Mouse (Mus musculus) limb, embryonic 13.5 days (tissue): ENCODE results near the gene Npl. TPM values are rescaled to one million over a fixed set of nuclear protein-coding genes. Genes with fewer than 3 reads are reported as not detected.
A peak's percentile ranks its signal among the peaks of the same experiment; 100 is the strongest.
"Not testable (repeated sequence)": the region's sequence is repeated elsewhere in the genome, so short reads cannot be mapped to it uniquely, and the experiment has no call there.

Source experiments
- ATAC-seq: fragments of 200-750 bp; cut with Nextera tagmentation; 2 replicates; pipeline ENCODE4 v1.8.0; 2017; ENCODE audit warnings: low read depth, moderate number of reproducible peaks, moderate TSS enrichment; ENCODE audit not compliant: low FRiP score
- H3K27ac ChIP-seq: fragments of 300-500 bp; sonication (generic); 2 replicates; pipeline ENCODE4 v1.5.1; 2015; ENCODE audit warnings: inconsistent platforms, mild to moderate bottlenecking, moderate library complexity
- H3K27me3 ChIP-seq: fragments of 300-500 bp; sonication (generic); 2 replicates; pipeline ENCODE4 v1.6.1; 2015; ENCODE audit warnings: mild to moderate bottlenecking, inconsistent platforms
- H3K36me3 ChIP-seq: fragments of 300-500 bp; sonication (generic); 2 replicates; pipeline ENCODE4 v1.6.1; 2015; ENCODE audit warnings: inconsistent platforms, mild to moderate bottlenecking, moderate library complexity
- H3K4me1 ChIP-seq: fragments of 300-500 bp; sonication (generic); 2 replicates; pipeline ENCODE4 v1.6.1; 2015; ENCODE audit warnings: inconsistent platforms
- H3K4me2 ChIP-seq: fragments of 300-500 bp; sonication (generic); replicated peaks from 2 replicates; pipeline ENCODE4 v1.6.1; 2015; ENCODE audit warnings: inconsistent platforms, mild to moderate bottlenecking, moderate library complexity
- H3K4me3 ChIP-seq: fragments of 300-500 bp; sonication (generic); 2 replicates; pipeline ENCODE4 v1.5.1; 2015; ENCODE audit warnings: moderate library complexity, mild to moderate bottlenecking, inconsistent platforms
- H3K9ac ChIP-seq: fragments of 300-500 bp; sonication (generic); 2 replicates; pipeline ENCODE4 v1.6.1; 2015; ENCODE audit warnings: mild to moderate bottlenecking, inconsistent platforms
- H3K9me3 ChIP-seq: fragments of 300-500 bp; sonication (generic); 2 replicates; pipeline ENCODE4 v1.6.1; 2016; ENCODE audit warnings: inconsistent platforms
- WGBS: fragments of 180-500 bp; shearing (Covaris S2); methylation state at CpG from one replicate; pipeline ENCODE4 v1.1.7; 2015; 5-methylcytosine and 5-hydroxymethylcytosine counted together
- polyA plus RNA-seq: library from polyadenylated mRNA; unstranded; fragments of >200 nt; fragmentation: Nextera tagmentation; extraction: Ambion mirVana; gene quantifications from 2 replicates; pipeline ENCODE4 v1.2.1, GENCODE M21; 2015

The Npl gene
- polyA plus RNA-seq, 1 experiment from 2014 or later = 9.5 TPM

GRCm38 (mm10) chr1:153539739-153540333 is 10.0 kb downstream of the Npl start:
- H3K9ac ChIP-seq = no peak overlapping the region
- H3K27me3 ChIP-seq = no peaks in the 10 kb centered on the region
- no peak overlapping the region for H3K4me2 ChIP-seq
- no peak overlapping the region for H3K27ac ChIP-seq
- H3K4me1 ChIP-seq = no peaks in the 10 kb centered on the region
- WGBS = 82% methylated on average over 9 of the region's 9 CpGs
- peaks cover 8% of the 10 kb centered on the region; the same call in 1 of the 2 replicates for H3K36me3 ChIP-seq
- H3K9me3 ChIP-seq = no peaks in the 10 kb centered on the region
- ATAC-seq = no peak
- H3K4me3 ChIP-seq = no peak overlapping the region

- H3K9me3 ChIP-seq = no peaks in the 10 kb centered on the region
- WGBS = 73% methylated on average over 9 of the region's 9 CpGs
- H3K9ac ChIP-seq = no peak overlapping the region
- no peaks in the 10 kb centered on the region for H3K27me3 ChIP-seq
- H3K4me2 ChIP-seq = no peak overlapping the region
- H3K4me3 ChIP-seq = no peak overlapping the region
- H3K4me1 ChIP-seq = peaks cover 11% of the 10 kb centered on the region; the same call in 1 of the 2 replicates
- H3K27ac ChIP-seq = no peak overlapping the region
- H3K36me3 ChIP-seq = peaks cover 8% of the 10 kb centered on the region; the same call in 1 of the 2 replicates
- ATAC-seq = no peak
These were observed 14.2 kb downstream of the Npl start for GRCm38 (mm10) chr1:153535611-153536010.

DNA sequence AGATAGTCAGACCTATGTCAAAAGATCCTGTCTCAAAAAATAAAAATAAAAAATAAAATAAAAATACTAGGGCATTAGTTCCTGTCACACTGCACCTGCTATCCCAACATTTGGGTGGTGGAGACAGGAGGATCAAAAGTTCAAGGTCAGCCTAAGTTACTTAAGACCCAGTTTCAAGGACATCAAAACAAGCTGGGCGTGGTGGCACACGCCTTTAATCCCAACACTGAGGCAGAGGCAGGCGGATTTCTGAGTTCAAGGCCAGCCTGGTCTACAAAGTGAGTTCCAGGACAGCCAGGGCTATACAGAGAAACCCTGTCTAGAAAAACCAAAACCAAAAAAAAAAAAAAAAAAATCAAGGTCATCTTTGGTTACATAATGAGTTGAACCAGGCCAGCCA is 16.9 kb downstream of the Npl start:
- H3K27ac ChIP-seq = peak overlapping the region; percentile 80; the same call in 1 of the 2 replicates
- ATAC-seq, H3K4me2 ChIP-seq, H3K36me3 ChIP-seq, H3K4me3 ChIP-seq, H3K9me3 ChIP-seq, H3K27me3 ChIP-seq, H3K9ac ChIP-seq: not testable (repeated sequence)
- WGBS = 92% methylated on average over 3 of the region's 3 CpGs
- peaks cover 11% of the 10 kb centered on the region; the same call in 1 of the 2 replicates for H3K4me1 ChIP-seq

- Histone ChIP-seq H3K27ac (peak overlapping the region; percentile 80; the same call in 1 of the 2 replicates), H3K9me3 (no peaks in the 10 kb centered on the region), H3K9ac (peak overlapping the region; percentile 53), H3K27me3 (no peaks in the 10 kb centered on the region), H3K4me3 (no peak overlapping the region), H3K4me2 (peak overlapping the region; percentile 36), H3K4me1 (peaks cover 11% of the 10 kb centered on the region; the same call in 1 of the 2 replicates), H3K36me3 (peaks cover 8% of the 10 kb centered on the region; the same call in 1 of the 2 replicates)
- peak; percentile 72; the same call in 1 of the 2 replicates for ATAC-seq
- 19% methylated on average over 12 of the region's 12 CpGs for WGBS
These were observed 17.5 kb downstream of the Npl start for GRCm38 (mm10) chr1:153532234-153532841.

DNA sequence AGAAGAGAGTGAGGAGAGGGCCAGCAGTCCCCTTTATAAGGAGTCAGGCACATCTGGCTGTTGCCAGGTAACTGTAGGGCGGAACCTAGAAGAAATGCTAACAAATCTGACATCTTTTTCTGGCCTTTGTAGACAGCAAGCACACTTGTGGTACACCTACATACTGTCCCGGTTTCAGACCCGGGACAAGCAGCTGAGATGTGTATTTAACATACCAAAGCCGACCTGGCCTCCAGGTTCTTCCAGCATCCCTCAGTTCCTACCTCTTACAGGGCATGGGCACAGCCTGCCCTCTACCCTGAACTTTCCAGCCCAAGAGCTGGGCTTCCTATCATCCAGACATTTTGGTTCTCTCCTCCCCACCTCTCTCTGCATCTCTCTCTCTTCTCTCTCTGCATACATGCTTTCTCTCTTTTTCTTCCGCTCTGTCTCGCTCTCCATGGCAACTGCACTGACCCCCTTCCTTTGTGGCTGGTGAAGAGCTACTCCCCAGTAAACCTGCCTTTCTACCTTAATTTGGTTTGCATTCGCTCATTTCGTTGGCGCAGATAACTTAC is 18.1 kb downstream of the Npl start:
- 34% methylated on average over 9 of the region's 9 CpGs for WGBS
- Histone ChIP-seq H3K9ac (peak overlapping the region; percentile 53), H3K27ac (peak overlapping the region; percentile 80)

DNA sequence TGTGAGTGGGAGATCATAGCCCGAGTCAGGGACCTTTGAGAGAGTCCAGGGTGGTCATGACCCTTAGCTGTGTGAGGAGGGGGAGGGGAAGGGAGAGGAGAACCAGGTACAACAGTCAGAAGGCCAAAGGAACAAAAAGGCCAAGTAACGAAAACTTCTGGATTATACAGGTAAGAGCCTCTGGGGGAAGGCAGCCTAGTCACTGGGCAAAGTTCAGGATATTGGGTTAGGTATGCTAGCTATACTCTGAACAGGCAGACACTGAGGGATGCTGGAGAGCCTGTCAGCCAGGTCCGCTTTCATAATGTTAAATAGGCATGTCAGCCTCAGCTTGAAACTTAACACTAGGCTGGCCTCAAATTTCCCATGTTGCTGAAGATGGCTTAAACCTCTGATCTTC is 27.7 kb downstream of the Npl start:
- Histone ChIP-seq H3K27ac (no peak overlapping the region), H3K4me2 (no peak overlapping the region), H3K4me3 (no peak overlapping the region), H3K9me3 (no peaks in the 10 kb centered on the region), H3K36me3 (no peaks in the 10 kb centered on the region), H3K4me1 (no peaks in the 10 kb centered on the region), H3K27me3 (no peaks in the 10 kb centered on the region), H3K9ac (no peak overlapping the region)
- WGBS = 54% methylated on average over 3 of the region's 3 CpGs
- no peak for ATAC-seq

More for the DNA sequence above, 18.1 kb downstream of the Npl start:
- 0 out of 2 replicates have a peak, but pooled peaks have one; percentile 24 for ATAC-seq
- H3K9me3 ChIP-seq = no peaks in the 10 kb centered on the region
- H3K4me1 ChIP-seq = peaks cover 11% of the 10 kb centered on the region; the same call in 1 of the 2 replicates
- H3K4me3 ChIP-seq = no peak overlapping the region
- H3K4me2 ChIP-seq = peak overlapping the region; percentile 36
- no peaks in the 10 kb centered on the region for H3K27me3 ChIP-seq
- peaks cover 8% of the 10 kb centered on the region; the same call in 1 of the 2 replicates for H3K36me3 ChIP-seq

GRCm38 (mm10) chr1:153515368-153515767 is 34.5 kb downstream of the Npl start:
- WGBS = 91% methylated on average over 12 of the region's 12 CpGs
- ATAC-seq = no peak
- no peak overlapping the region for H3K9ac ChIP-seq
- H3K4me2 ChIP-seq = no peak overlapping the region
- H3K9me3 ChIP-seq = no peaks in the 10 kb centered on the region
- no peak overlapping the region for H3K4me3 ChIP-seq
- no peaks in the 10 kb centered on the region for H3K36me3 ChIP-seq
- no peak overlapping the region for H3K27ac ChIP-seq
- H3K27me3 ChIP-seq = no peaks in the 10 kb centered on the region
- no peaks in the 10 kb centered on the region for H3K4me1 ChIP-seq

GRCm38 (mm10) chr1:153510330-153511009 is 39.4 kb downstream of the Npl start:
- Histone ChIP-seq H3K9ac (no peak overlapping the region), H3K4me3 (no peak overlapping the region), H3K9me3 (no peaks in the 10 kb centered on the region), H3K27me3 (no peaks in the 10 kb centered on the region), H3K27ac (no peak overlapping the region), H3K4me1 (no peaks in the 10 kb centered on the region), H3K36me3 (no peaks in the 10 kb centered on the region), H3K4me2 (no peak overlapping the region)
- 61% methylated on average over 2 of the region's 2 CpGs for WGBS
- ATAC-seq = no peak

DNA sequence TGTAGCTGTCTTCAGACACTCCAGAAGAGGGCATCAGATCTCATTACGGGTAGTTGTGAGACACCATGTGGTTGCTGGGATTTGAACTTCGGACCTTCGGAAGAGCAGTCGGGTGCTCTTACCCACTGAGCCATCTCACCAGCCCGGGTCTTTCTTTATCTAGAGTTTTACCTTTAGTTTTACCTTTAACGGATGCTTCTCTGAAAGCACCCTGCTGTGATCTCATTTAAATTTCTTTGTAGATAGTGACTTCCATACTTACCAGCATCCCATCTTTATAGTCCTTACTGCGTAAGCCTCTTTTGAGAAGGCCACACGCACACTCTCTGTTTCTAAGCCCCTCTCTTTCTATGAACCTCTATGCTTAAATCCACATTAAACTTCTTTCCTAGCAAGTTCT is 40.3 kb downstream of the Npl start:
- not testable (repeated sequence) for H3K9ac ChIP-seq, H3K36me3 ChIP-seq, H3K4me1 ChIP-seq, H3K27me3 ChIP-seq, H3K9me3 ChIP-seq, H3K4me3 ChIP-seq, H3K4me2 ChIP-seq, ATAC-seq, H3K27ac ChIP-seq
- 64% methylated on average over 8 of the region's 8 CpGs for WGBS

DNA sequence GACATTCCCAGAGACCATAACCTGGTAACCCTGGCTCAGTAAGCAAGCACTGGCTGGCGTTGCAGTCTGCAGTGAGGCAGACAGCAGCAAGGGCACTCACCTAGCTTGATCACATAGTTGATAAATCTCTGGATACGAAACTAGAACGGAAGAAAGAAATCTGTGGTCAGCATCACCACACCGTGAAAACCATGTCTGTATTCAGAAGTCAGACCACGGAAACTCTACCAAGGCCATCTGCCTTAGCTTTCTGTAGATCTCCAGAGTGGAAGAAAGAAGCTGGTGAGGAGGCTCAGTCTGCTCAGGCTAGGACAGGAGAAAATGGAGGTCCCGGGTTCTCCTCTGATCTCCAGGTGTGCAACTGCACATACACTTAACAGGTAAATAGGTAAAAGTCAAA is 40.8 kb downstream of the Npl start:
- Histone ChIP-seq H3K36me3 (no peaks in the 10 kb centered on the region), H3K27me3 (no peaks in the 10 kb centered on the region), H3K27ac (no peak overlapping the region), H3K4me1 (no peaks in the 10 kb centered on the region), H3K9me3 (no peaks in the 10 kb centered on the region), H3K4me3 (no peak overlapping the region), H3K9ac (no peak overlapping the region), H3K4me2 (no peak overlapping the region)
- 87% methylated on average over 6 of the region's 6 CpGs for WGBS
- ATAC-seq = no peak

DNA sequence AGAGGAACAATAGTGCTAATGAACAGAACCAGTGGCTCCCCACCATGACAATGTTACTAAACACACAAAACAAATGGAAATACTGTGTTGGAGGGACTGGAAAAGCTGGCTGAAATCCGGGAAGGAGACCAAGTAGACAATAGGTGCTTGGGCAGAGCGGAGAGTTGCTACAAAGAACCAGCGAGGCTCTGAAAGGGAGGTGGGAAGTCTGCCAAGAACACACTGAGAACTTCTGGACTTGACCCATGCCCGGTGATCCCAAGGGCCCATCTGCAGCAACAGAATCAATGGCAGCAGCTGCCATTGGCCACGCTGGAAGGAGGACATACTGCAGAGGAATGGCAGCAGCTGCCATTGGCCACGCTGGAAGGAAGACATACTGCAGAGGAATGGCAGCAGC is 43.6 kb downstream of the Npl start:
- 82% methylated on average over 6 of the region's 6 CpGs for WGBS
- Histone ChIP-seq H3K4me3 (no peak overlapping the region), H3K4me2 (no peak overlapping the region)

More for the DNA sequence above, 43.6 kb downstream of the Npl start:
- ATAC-seq = no peak
- Histone ChIP-seq H3K9ac (no peak overlapping the region), H3K4me1 (no peaks in the 10 kb centered on the region), H3K27me3 (no peaks in the 10 kb centered on the region), H3K36me3 (no peaks in the 10 kb centered on the region), H3K27ac (no peak overlapping the region), H3K9me3 (no peaks in the 10 kb centered on the region)
